Mouse (Mus musculus) CH12F3 (cell line): ENCODE measurements around the gene S100z.

Experiments
- in situ Hi-C: fragments of 300-500 bp; cut with MboI; formaldehyde crosslinking; loops from 2 replicates; pipeline ENCODE4 v1.14.3; 2020; ENCODE audit warnings: low sequenced_read_pairs

Gene S100z

DNA sequence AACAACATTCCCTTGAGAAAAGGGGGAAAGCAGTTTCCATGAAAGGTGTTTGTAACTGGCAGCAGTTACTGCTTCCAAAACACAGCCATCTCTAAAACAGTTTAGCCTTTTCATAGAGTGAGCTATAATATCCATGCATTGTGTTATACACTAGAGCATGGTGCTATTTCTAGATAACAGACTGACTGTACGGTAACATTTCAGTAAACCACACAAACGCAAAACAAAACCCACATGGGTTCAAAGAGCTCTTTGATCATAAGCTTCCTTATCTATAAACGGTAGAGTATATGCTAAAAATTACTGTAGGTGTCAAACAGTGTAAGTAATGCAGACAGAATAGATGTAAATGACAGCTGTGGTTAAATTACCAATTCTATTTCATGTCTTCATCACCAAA, 28.8 kb downstream of the S100z start:
- in situ Hi-C loops: no loop called here

DNA sequence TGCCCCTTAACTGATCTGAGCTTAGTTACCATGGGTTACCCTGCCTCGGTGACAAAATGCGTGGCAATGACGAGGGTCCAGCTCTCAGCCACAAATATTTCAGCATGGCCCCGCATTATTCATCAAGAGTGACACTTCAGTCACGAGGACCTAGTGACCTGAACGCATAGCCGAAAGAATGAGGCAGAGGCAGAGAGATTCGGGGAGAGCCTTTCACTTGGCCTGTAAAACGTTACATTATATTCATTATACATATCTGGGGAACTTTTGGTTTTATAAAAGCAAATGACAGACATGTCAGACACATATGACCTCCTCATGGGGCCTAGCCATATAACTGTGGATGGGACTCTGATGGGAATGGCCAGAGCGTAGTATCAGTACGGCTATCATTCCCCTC, 33.7 kb downstream of the S100z start, which contains the start of gene Crhbp:
Gene Crhbp (minus strand): TSS at position 101 of the 400 bp plus-strand sequence.
- in situ Hi-C loops: no loop called here

- in situ Hi-C loops: no loop called here
Measured at GRCm38 (mm10) chr13:95444291-95444690, 34.2 kb downstream of the S100z start.

GRCm38 (mm10) chr13:95443376-95444233, 34.9 kb downstream of the S100z start:
- in situ Hi-C loops: no loop called here

GRCm38 (mm10) chr13:95442901-95443300, 35.6 kb downstream of the S100z start:
- in situ Hi-C loops: no loop called here

DNA sequence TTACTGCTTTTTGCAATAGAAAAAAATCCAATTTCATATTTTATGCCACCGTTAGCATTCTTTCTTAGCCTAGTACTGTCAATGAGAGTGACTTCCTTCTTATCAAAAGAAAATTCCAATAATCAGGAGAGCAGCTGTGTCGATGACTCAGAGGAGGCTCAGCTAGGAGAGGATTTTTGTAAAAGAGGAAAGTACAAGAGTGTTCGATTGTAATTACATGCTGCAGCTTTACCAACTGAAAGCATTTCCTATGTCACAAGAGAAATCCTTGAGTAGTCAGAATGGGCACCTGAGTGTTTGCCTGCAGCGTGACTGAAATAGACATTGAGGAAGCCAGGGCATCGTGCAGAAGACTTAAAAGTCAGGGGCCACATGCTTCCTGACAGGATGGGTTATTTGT, 39.0 kb downstream of the S100z start:
- in situ Hi-C loops: no loop called here

- in situ Hi-C loops: no loop called here
Measured at GRCm38 (mm10) chr13:95431760-95432159, 46.8 kb downstream of the S100z start.

- in situ Hi-C loops: no loop called here
Measured at GRCm38 (mm10) chr13:95427499-95427898, 51.0 kb downstream of the S100z start.
